Mouse (Mus musculus) embryonic facial prominence, embryonic 15.5 days (tissue): ENCODE data around the gene Macrod2. TPM values are rescaled to one million over a fixed set of nuclear protein-coding genes. Genes with fewer than 3 reads are reported as not detected.

Experiments
- ATAC-seq: fragments of 200-750 bp; cut with Nextera tagmentation; 2 replicates; pipeline ENCODE4 v1.8.0; 2017; ENCODE audit warnings: low read depth, moderate TSS enrichment; ENCODE audit not compliant: insufficient number of reproducible peaks, low FRiP score, low TSS enrichment
- H3K27ac ChIP-seq: fragments of 300-500 bp; sonication (generic); replicated peaks from 2 replicates; pipeline ENCODE4 v1.5.1; 2015; ENCODE audit warnings: mild to moderate bottlenecking, inconsistent platforms
- H3K27me3 ChIP-seq: fragments of 300-500 bp; sonication (generic); 2 replicates; pipeline ENCODE4 v1.6.1; 2015; ENCODE audit warnings: inconsistent platforms
- H3K36me3 ChIP-seq: fragments of 300-500 bp; sonication (generic); 2 replicates; pipeline ENCODE4 v1.6.1; 2015; ENCODE audit warnings: mild to moderate bottlenecking, inconsistent platforms
- H3K4me1 ChIP-seq: fragments of 300-500 bp; sonication (generic); 2 replicates; pipeline ENCODE4 v1.6.1; 2015; ENCODE audit warnings: inconsistent platforms
- H3K4me2 ChIP-seq: fragments of 300-500 bp; sonication (generic); replicated peaks from 2 replicates; pipeline ENCODE4 v1.6.1; 2015; ENCODE audit warnings: mild to moderate bottlenecking, inconsistent platforms
- H3K4me3 ChIP-seq: fragments of 300-500 bp; sonication (generic); replicated peaks from 2 replicates; pipeline ENCODE4 v1.5.1; 2015; ENCODE audit warnings: mild to moderate bottlenecking, inconsistent platforms
- H3K9ac ChIP-seq: fragments of 300-500 bp; sonication (generic); 2 replicates; pipeline ENCODE4 v1.6.1; 2015; ENCODE audit warnings: inconsistent platforms
- H3K9me3 ChIP-seq: fragments of 300-500 bp; sonication (generic); replicated peaks from 2 replicates; pipeline ENCODE4 v1.6.1; 2016; ENCODE audit warnings: inconsistent platforms
- WGBS: fragments of 180-500 bp; shearing (Covaris S2); methylation state at CpG from one replicate; pipeline ENCODE4 v1.1.7; 2015; 5-methylcytosine and 5-hydroxymethylcytosine counted together
- polyA plus RNA-seq: library from polyadenylated mRNA; unstranded; fragments of >200 nt; fragmentation: Nextera tagmentation; extraction: Ambion mirVana; gene quantifications from 2 replicates; pipeline ENCODE4 v1.2.1, GENCODE M21; 2015

The Macrod2 gene
- polyA plus RNA-seq, 1 experiment from 2014 or later: 38.9 TPM

GRCm38 (mm10) chr2:140592537-140593261, 197.6 kb downstream of the Macrod2 start:
- Histone ChIP-seq H3K27me3 (no peaks in the 10 kb centered on the region), H3K4me2 (no peak overlapping the region), H3K27ac (0 out of 2 replicates have a peak overlapping the region, but pooled peaks have one; percentile 22), H3K9ac (no peak overlapping the region), H3K4me3 (no peak overlapping the region), H3K36me3 (no peaks in the 10 kb centered on the region), H3K4me1 (no peaks in the 10 kb centered on the region), H3K9me3 (no peaks in the 10 kb centered on the region)
- no peak for ATAC-seq
- 59% methylated on average over 3 of the region's 3 CpGs for WGBS

- no peaks in the 10 kb centered on the region for H3K4me1 ChIP-seq
- ATAC-seq: no peak
- H3K9me3 ChIP-seq: no peaks in the 10 kb centered on the region
- no peaks in the 10 kb centered on the region for H3K36me3 ChIP-seq
- 85% methylated on average over 2 of the region's 2 CpGs for WGBS
- no peak overlapping the region for H3K4me2 ChIP-seq
- H3K4me3 ChIP-seq: no peak overlapping the region
- H3K27ac ChIP-seq: no peak overlapping the region
- H3K27me3 ChIP-seq: no peaks in the 10 kb centered on the region
- no peak overlapping the region for H3K9ac ChIP-seq
These were observed 201.8 kb downstream of the Macrod2 start for GRCm38 (mm10) chr2:140596906-140597305.

GRCm38 (mm10) chr2:140615451-140615850, 220.3 kb downstream of the Macrod2 start:
- H3K36me3 ChIP-seq: no peaks in the 10 kb centered on the region
- 93% methylated on average over 2 of the region's 2 CpGs for WGBS
- no peak overlapping the region for H3K4me3 ChIP-seq
- no peaks in the 10 kb centered on the region for H3K4me1 ChIP-seq
- no peaks in the 10 kb centered on the region for H3K9me3 ChIP-seq
- H3K4me2 ChIP-seq: no peak overlapping the region
- H3K9ac ChIP-seq: no peak overlapping the region
- H3K27ac ChIP-seq: no peak overlapping the region
- ATAC-seq: no peak
- H3K27me3 ChIP-seq: no peaks in the 10 kb centered on the region

- ATAC-seq: no peak
- Histone ChIP-seq H3K9ac (no peak overlapping the region), H3K9me3 (no peaks in the 10 kb centered on the region), H3K4me2 (no peak overlapping the region), H3K4me3 (no peak overlapping the region), H3K27me3 (no peaks in the 10 kb centered on the region), H3K4me1 (no peaks in the 10 kb centered on the region), H3K27ac (no peak overlapping the region), H3K36me3 (no peaks in the 10 kb centered on the region)
- WGBS: 78% methylated on average over 2 of the region's 2 CpGs
These were observed 226.7 kb downstream of the Macrod2 start for GRCm38 (mm10) chr2:140621730-140622337.

- no peaks in the 10 kb centered on the region for H3K27me3 ChIP-seq
- no peak overlapping the region for H3K27ac ChIP-seq
- H3K36me3 ChIP-seq: 0 out of 2 replicates have a peak, but pooled peaks cover 3% of the 10 kb centered on the region
- H3K9ac ChIP-seq: no peak overlapping the region
- ATAC-seq: no peak
- H3K9me3 ChIP-seq: no peaks in the 10 kb centered on the region
- H3K4me1 ChIP-seq: no peaks in the 10 kb centered on the region
- H3K4me2 ChIP-seq: no peak overlapping the region
- H3K4me3 ChIP-seq: no peak overlapping the region
These were observed 258.4 kb downstream of the Macrod2 start for GRCm38 (mm10) chr2:140653481-140653880.

- no peak for ATAC-seq
- Histone ChIP-seq H3K27me3 (no peaks in the 10 kb centered on the region), H3K9ac (no peak overlapping the region), H3K4me1 (no peaks in the 10 kb centered on the region), H3K4me2 (no peak overlapping the region), H3K4me3 (no peak overlapping the region), H3K36me3 (0 out of 2 replicates have a peak, but pooled peaks cover 6% of the 10 kb centered on the region), H3K27ac (no peak overlapping the region), H3K9me3 (no peaks in the 10 kb centered on the region)
- WGBS: 36% methylated on average over 2 of the region's 2 CpGs
These were observed 258.9 kb downstream of the Macrod2 start for GRCm38 (mm10) chr2:140653978-140654377.

GRCm38 (mm10) chr2:140662673-140663072, 267.6 kb downstream of the Macrod2 start:
- no peaks in the 10 kb centered on the region for H3K27me3 ChIP-seq
- ATAC-seq: no peak
- H3K9ac ChIP-seq: no peak overlapping the region
- 71% methylated on average over 5 of the region's 5 CpGs for WGBS
- no peak overlapping the region for H3K4me3 ChIP-seq
- H3K36me3 ChIP-seq: peaks cover 21% of the 10 kb centered on the region
- no peak overlapping the region for H3K27ac ChIP-seq
- peaks cover 17% of the 10 kb centered on the region for H3K4me1 ChIP-seq
- H3K4me2 ChIP-seq: no peak overlapping the region
- H3K9me3 ChIP-seq: no peaks in the 10 kb centered on the region

DNA sequence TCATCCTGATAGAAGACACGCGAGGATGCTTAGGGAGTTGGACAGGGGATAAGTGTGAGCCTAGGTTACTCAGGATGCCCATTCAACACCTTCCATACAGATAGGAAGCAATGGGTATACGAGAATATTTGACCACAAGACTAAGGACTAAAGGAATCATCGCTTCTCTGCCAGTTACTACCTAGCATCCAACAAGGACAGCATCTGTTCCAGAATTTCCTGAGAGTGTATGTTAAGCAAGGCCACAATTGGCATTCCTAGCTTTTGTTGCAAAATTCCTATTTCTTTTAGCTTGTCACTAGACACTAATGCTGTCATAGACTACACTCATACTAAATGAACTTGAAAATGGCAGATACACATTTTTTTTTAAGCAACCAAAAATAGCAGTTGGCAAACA, 269.3 kb downstream of the Macrod2 start:
- Histone ChIP-seq H3K27me3 (no peaks in the 10 kb centered on the region), H3K9ac (no peak overlapping the region), H3K36me3 (peaks cover 18% of the 10 kb centered on the region), H3K4me1 (peaks cover 19% of the 10 kb centered on the region), H3K27ac (no peak overlapping the region), H3K4me3 (no peak overlapping the region), H3K4me2 (no peak overlapping the region), H3K9me3 (no peaks in the 10 kb centered on the region)
- ATAC-seq: no peak
- WGBS: 86% methylated on average over 4 of the region's 4 CpGs

DNA sequence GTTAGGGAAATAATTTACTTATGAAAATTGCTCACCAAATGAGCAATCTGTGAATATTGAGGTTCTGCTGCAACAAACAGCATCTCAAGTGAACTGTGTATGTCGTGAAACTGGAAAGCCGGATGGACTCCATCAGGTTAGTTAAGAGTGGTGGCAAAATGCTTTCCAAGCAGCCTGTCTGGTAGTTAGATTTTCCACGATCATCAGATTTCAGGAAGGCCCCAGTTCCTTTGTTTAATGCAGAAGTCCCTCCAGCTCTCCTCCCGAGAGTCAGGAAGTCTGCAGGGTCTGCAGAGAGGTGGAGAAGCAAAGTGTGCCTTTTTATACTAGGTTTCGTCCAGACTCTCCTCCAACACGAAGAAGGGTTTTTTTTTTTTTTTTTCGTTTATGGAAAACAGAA, 271.7 kb downstream of the Macrod2 start:
- WGBS: 12% methylated on average over 7 of the region's 7 CpGs
- Histone ChIP-seq H3K27ac (peak overlapping the region; percentile 63), H3K4me1 (peaks cover 19% of the 10 kb centered on the region), H3K27me3 (no peaks in the 10 kb centered on the region), H3K36me3 (no peaks in the 10 kb centered on the region), H3K4me3 (peak overlapping the region; percentile 42), H3K4me2 (peak overlapping the region; percentile 44), H3K9me3 (no peaks in the 10 kb centered on the region), H3K9ac (no peak overlapping the region)
- ATAC-seq: no peak

GRCm38 (mm10) chr2:140667261-140668047, 272.3 kb downstream of the Macrod2 start:
- Histone ChIP-seq H3K4me1 (peaks cover 19% of the 10 kb centered on the region), H3K9ac (no peak overlapping the region), H3K36me3 (no peaks in the 10 kb centered on the region), H3K4me3 (peak overlapping the region; percentile 42), H3K27ac (peak overlapping the region; percentile 63), H3K4me2 (peak overlapping the region; percentile 44), H3K27me3 (no peaks in the 10 kb centered on the region), H3K9me3 (no peaks in the 10 kb centered on the region)
- no peak for ATAC-seq
- WGBS: 18% methylated on average over 13 of the region's 13 CpGs

- Histone ChIP-seq H3K4me1 (peaks cover 19% of the 10 kb centered on the region), H3K9ac (0 out of 2 replicates have a peak overlapping the region, but pooled peaks have one; percentile 9), H3K27ac (peak overlapping the region; percentile 48), H3K4me2 (peak overlapping the region; percentile 44), H3K4me3 (peak overlapping the region; percentile 42), H3K9me3 (no peaks in the 10 kb centered on the region), H3K27me3 (no peaks in the 10 kb centered on the region), H3K36me3 (no peaks in the 10 kb centered on the region)
- ATAC-seq: peak; percentile 61; the same call in 1 of the 2 replicates
- 2% methylated on average over 8 of the region's 8 CpGs for WGBS
These were observed 273.2 kb downstream of the Macrod2 start for GRCm38 (mm10) chr2:140668311-140668710.
